Mouse (Mus musculus) hindbrain, embryonic 16.5 days (tissue): Measurements from ENCODE around the gene Irf3. TPM values are rescaled to one million over a fixed set of nuclear protein-coding genes. Genes with fewer than 3 reads are reported as not detected.

Source experiments
- ATAC-seq: fragments of 200-750 bp; cut with Nextera tagmentation; 2 replicates; pipeline ENCODE4 v1.8.0; 2017; ENCODE audit warnings: moderate TSS enrichment, moderate library complexity
- H3K27ac ChIP-seq: fragments of 300-500 bp; sonication (generic); 2 replicates; pipeline ENCODE4 v1.5.1; 2014; ENCODE audit warnings: low read depth, mild to moderate bottlenecking, control low read depth, low read length, moderate library complexity
- H3K27me3 ChIP-seq: fragments of 300-500 bp; sonication (generic); replicated peaks from 2 replicates; pipeline ENCODE4 v1.6.1; 2014; ENCODE audit warnings: low read length; ENCODE audit not compliant: control insufficient read depth, insufficient read depth
- H3K36me3 ChIP-seq: fragments of 300-500 bp; sonication (generic); 2 replicates; pipeline ENCODE4 v1.6.1; 2014; ENCODE audit warnings: mild to moderate bottlenecking, low read length, moderate library complexity, mixed read lengths; ENCODE audit not compliant: control insufficient read depth, insufficient read depth
- H3K4me1 ChIP-seq: fragments of 300-500 bp; sonication (generic); 2 replicates; pipeline ENCODE4 v1.6.1; 2014; ENCODE audit warnings: low read depth, low read length; ENCODE audit not compliant: control insufficient read depth, insufficient read depth
- H3K4me2 ChIP-seq: fragments of 300-500 bp; sonication (generic); 2 replicates; pipeline ENCODE4 v1.6.1; 2014; ENCODE audit warnings: mild to moderate bottlenecking, low read length, control low read depth, moderate library complexity
- H3K4me3 ChIP-seq: fragments of 300-500 bp; sonication (generic); 2 replicates; pipeline ENCODE4 v1.5.1; 2014; ENCODE audit warnings: mild to moderate bottlenecking, low read length, control low read depth, moderate library complexity
- H3K9ac ChIP-seq: fragments of 300-500 bp; sonication (generic); 2 replicates; pipeline ENCODE4 v1.6.1; 2014; ENCODE audit warnings: low read depth, mild to moderate bottlenecking, control low read depth, low read length, moderate library complexity
- H3K9me3 ChIP-seq: fragments of 300-500 bp; sonication (generic); 2 replicates; pipeline ENCODE4 v1.6.1; 2014; ENCODE audit warnings: mild to moderate bottlenecking, low read length, moderate library complexity; ENCODE audit not compliant: control insufficient read depth
- WGBS: fragments of 180-500 bp; shearing (Covaris S2); extraction: QIAGEN DNeasy Blood & Tissue Kit; methylation state at CpG from one replicate; pipeline ENCODE4 v1.1.7; 2014; 5-methylcytosine and 5-hydroxymethylcytosine counted together
- polyA plus RNA-seq: library from polyadenylated mRNA; unstranded; fragments of >200 nt; fragmentation: Nextera tagmentation; extraction: Ambion mirVana; gene quantifications from 2 replicates; pipeline ENCODE4 v1.2.1, GENCODE M21; 2015

Irf3 gene
- polyA plus RNA-seq, 1 experiment from 2014 or later: 63.5 TPM

- peaks cover 37% of the 10 kb centered on the region for H3K36me3 ChIP-seq
- H3K9ac ChIP-seq: no peak overlapping the region
- H3K4me3 ChIP-seq: no peak overlapping the region
- no peak overlapping the region for H3K27ac ChIP-seq
- no peak overlapping the region for H3K4me2 ChIP-seq
- H3K4me1 ChIP-seq: peaks cover 16% of the 10 kb centered on the region
- H3K9me3 ChIP-seq: no peaks in the 10 kb centered on the region
- no peaks in the 10 kb centered on the region for H3K27me3 ChIP-seq
- WGBS: 75% methylated on average over 11 of the region's 11 CpGs
- no peak for ATAC-seq
Observed at GRCm38 (mm10) chr7:44999753-45000152, 2.3 kb downstream of the Irf3 start.

GRCm38 (mm10) chr7:45000539-45001114 lies 3.2 kb downstream of the Irf3 start:
- Histone ChIP-seq H3K4me3 (no peak overlapping the region), H3K27me3 (no peaks in the 10 kb centered on the region), H3K4me1 (peaks cover 16% of the 10 kb centered on the region), H3K4me2 (no peak overlapping the region), H3K27ac (no peak overlapping the region), H3K9me3 (no peaks in the 10 kb centered on the region), H3K36me3 (peaks cover 42% of the 10 kb centered on the region), H3K9ac (no peak overlapping the region)
- 81% methylated on average over 21 of the region's 21 CpGs for WGBS
- no peak for ATAC-seq

- Histone ChIP-seq H3K36me3 (peaks cover 61% of the 10 kb centered on the region), H3K27me3 (no peaks in the 10 kb centered on the region), H3K9ac (no peak overlapping the region), H3K9me3 (no peaks in the 10 kb centered on the region), H3K4me3 (no peak overlapping the region), H3K27ac (no peak overlapping the region), H3K4me1 (peaks cover 13% of the 10 kb centered on the region), H3K4me2 (no peak overlapping the region)
- 88% methylated on average over 7 of the region's 7 CpGs for WGBS
- ATAC-seq: no peak
Observed at GRCm38 (mm10) chr7:45002440-45002839, 5.0 kb downstream of the Irf3 start.

- H3K4me1 ChIP-seq: peaks cover 1% of the 10 kb centered on the region
- 82% methylated on average over 3 of the region's 3 CpGs for WGBS
- ATAC-seq: no peak
Observed at GRCm38 (mm10) chr7:45004546-45004945, 7.1 kb downstream of the Irf3 start.

GRCm38 (mm10) chr7:45005321-45005992 lies 8.0 kb downstream of the Irf3 start:
- Histone ChIP-seq H3K4me2 (no peak overlapping the region), H3K36me3 (peaks cover 81% of the 10 kb centered on the region), H3K4me1 (no peaks in the 10 kb centered on the region), H3K9ac (no peak overlapping the region), H3K27ac (no peak overlapping the region), H3K9me3 (no peaks in the 10 kb centered on the region), H3K27me3 (no peaks in the 10 kb centered on the region), H3K4me3 (no peak overlapping the region)
- WGBS: 87% methylated on average over 6 of the region's 6 CpGs
- no peak for ATAC-seq

More at GRCm38 (mm10) chr7:45004546-45004945, 7.1 kb downstream of the Irf3 start:
- Histone ChIP-seq H3K27ac (no peak overlapping the region), H3K4me3 (no peak overlapping the region), H3K9ac (no peak overlapping the region), H3K36me3 (peaks cover 76% of the 10 kb centered on the region), H3K27me3 (no peaks in the 10 kb centered on the region), H3K4me2 (no peak overlapping the region), H3K9me3 (no peaks in the 10 kb centered on the region)

GRCm38 (mm10) chr7:45006503-45006902 lies 9.1 kb downstream of the Irf3 start:
- no peak overlapping the region for H3K4me2 ChIP-seq
- 95% methylated on average over 12 of the region's 12 CpGs for WGBS
- peaks cover 75% of the 10 kb centered on the region for H3K36me3 ChIP-seq
- no peak overlapping the region for H3K4me3 ChIP-seq
- no peaks in the 10 kb centered on the region for H3K9me3 ChIP-seq
- no peaks in the 10 kb centered on the region for H3K27me3 ChIP-seq
- no peak for ATAC-seq
- no peak overlapping the region for H3K27ac ChIP-seq
- H3K9ac ChIP-seq: no peak overlapping the region
- no peaks in the 10 kb centered on the region for H3K4me1 ChIP-seq

GRCm38 (mm10) chr7:45007141-45007540 lies 9.7 kb downstream of the Irf3 start:
- no peak overlapping the region for H3K9ac ChIP-seq
- no peak for ATAC-seq
- 93% methylated on average over 29 of the region's 29 CpGs for WGBS
- H3K4me2 ChIP-seq: no peak overlapping the region
- peaks cover 76% of the 10 kb centered on the region for H3K36me3 ChIP-seq
- H3K27me3 ChIP-seq: no peaks in the 10 kb centered on the region
- no peaks in the 10 kb centered on the region for H3K4me1 ChIP-seq
- no peaks in the 10 kb centered on the region for H3K9me3 ChIP-seq
- no peak overlapping the region for H3K4me3 ChIP-seq
- H3K27ac ChIP-seq: no peak overlapping the region

GRCm38 (mm10) chr7:45007846-45008245 lies 10.4 kb downstream of the Irf3 start:
- Histone ChIP-seq H3K4me1 (no peaks in the 10 kb centered on the region), H3K27ac (no peak overlapping the region), H3K36me3 (peaks cover 73% of the 10 kb centered on the region), H3K4me2 (no peak overlapping the region), H3K4me3 (no peak overlapping the region), H3K9me3 (no peaks in the 10 kb centered on the region), H3K27me3 (no peaks in the 10 kb centered on the region), H3K9ac (no peak overlapping the region)
- 96% methylated on average over 30 of the region's 30 CpGs for WGBS
- no peak for ATAC-seq

GRCm38 (mm10) chr7:45008411-45008810 lies 11.0 kb downstream of the Irf3 start:
- Histone ChIP-seq H3K4me3 (no peak overlapping the region), H3K27me3 (no peaks in the 10 kb centered on the region), H3K4me1 (no peaks in the 10 kb centered on the region), H3K9ac (no peak overlapping the region), H3K9me3 (no peaks in the 10 kb centered on the region), H3K4me2 (no peak overlapping the region), H3K36me3 (peaks cover 72% of the 10 kb centered on the region), H3K27ac (no peak overlapping the region)
- 96% methylated on average over 19 of the region's 19 CpGs for WGBS
- ATAC-seq: no peak
